Mouse (Mus musculus): ENCODE data around the gene Pde2a.

- TF ChIP-seq GATA1 (IDR thresholded peaks at IDR 0.05; ENCODE audit: low read length), result no peak
- TF ChIP-seq TAL1 (IDR thresholded peaks at IDR 0.05; ENCODE audit: low read length), result no peak
Measured at GRCm38 (mm10) chr7:101435038-101435437, 13.5 kb downstream of the Pde2a start.

Data from erythroblast, embryonic 14.5 days (primary cell).